Mouse (Mus musculus) G1E (cell line): ENCODE measurements at regions not wholly inside any gene's neighbourhood (a gene's known extent, or its start where the extent isn't known, plus 50 kb on each side); places are given as distances from the start of the nearest gene placed in this dataset.
"Not testable (repeated sequence)": the region's sequence is repeated elsewhere in the genome, so short reads cannot be mapped to it uniquely, and the experiment has no call there.

Experiments used
- ATAC-seq: 2 replicates; pipeline ENCODE4 v1.8.0; 2016; ENCODE audit warnings: mild to moderate bottlenecking; ENCODE audit not compliant: insufficient number of reproducible peaks, poor library complexity, low FRiP score, severe bottlenecking; ENCODE audit errors: extremely low read depth
- DNase-seq: peaks from one replicate; pipeline ENCODE4 v3.0.0; 2012; ENCODE audit warnings: low spot score
- H3K27me3 ChIP-seq: 2 replicates; pipeline ENCODE4 v1.6.1; 2012; ENCODE audit warnings: mild to moderate bottlenecking, low read length, inconsistent platforms; ENCODE audit not compliant: insufficient read depth
- H3K36me3 ChIP-seq: replicated peaks from 2 replicates; pipeline ENCODE3; 2012; ENCODE audit warnings: mild to moderate bottlenecking, inconsistent platforms
- H3K4me1 ChIP-seq: 2 replicates; pipeline ENCODE4 v1.6.1; 2012; ENCODE audit warnings: low read depth, low read length, inconsistent platforms, mixed read lengths; ENCODE audit not compliant: insufficient read depth
- H3K4me3 ChIP-seq: 2 replicates; pipeline ENCODE4 v1.5.1; 2012; ENCODE audit warnings: low read depth, mild to moderate bottlenecking, inconsistent platforms, low read length, moderate library complexity, mixed read lengths
- H3K9me3 ChIP-seq: replicated peaks from 2 replicates; pipeline ENCODE4 v1.6.1; 2012; ENCODE audit warnings: inconsistent platforms
- CTCF ChIP-seq: IDR thresholded peaks from 2 replicates; pipeline ENCODE4 v1.5.1; 2012; ENCODE audit warnings: low read depth, low read length, inconsistent platforms, mixed read lengths
- GATA1 ChIP-seq: IDR thresholded peaks from 2 replicates; pipeline ENCODE4 v1.6.1; 2012; ENCODE audit warnings: borderline replicate concordance, low read length, inconsistent platforms, mixed read lengths
- GATA2 ChIP-seq: IDR thresholded peaks from 2 replicates; pipeline ENCODE4 v1.6.1; 2012; ENCODE audit warnings: low read depth, low read length, inconsistent platforms, borderline replicate concordance
- POLR2AphosphoS5 ChIP-seq: IDR thresholded peaks from 2 replicates; pipeline ENCODE4 v1.6.1; 2012; ENCODE audit warnings: low read depth, low read length, inconsistent platforms; ENCODE audit not compliant: insufficient replicate concordance
- TAL1 ChIP-seq: conservative IDR thresholded peaks from 2 replicates; pipeline ENCODE4 v1.6.1; 2012; ENCODE audit warnings: low read depth, low read length, inconsistent platforms, mixed read lengths

DNA sequence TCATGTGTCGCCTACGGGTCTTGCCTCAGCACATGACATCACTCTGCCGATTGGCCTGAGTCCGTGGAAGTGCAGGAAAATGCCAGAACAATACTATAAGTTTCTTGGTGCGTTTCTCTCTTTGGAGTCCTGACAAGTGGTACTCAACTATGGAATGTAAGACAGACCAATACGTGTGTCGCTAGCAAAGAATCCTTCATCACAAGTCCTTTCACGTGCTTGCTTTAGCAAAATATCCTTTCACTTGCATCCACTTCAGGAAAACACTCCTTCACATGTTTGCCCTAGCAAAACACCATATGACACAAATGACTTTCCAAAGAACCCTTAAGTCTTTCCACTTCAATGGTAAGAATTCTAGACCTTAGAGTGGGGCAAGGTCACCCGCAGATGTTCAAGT lies 197.6 kb upstream of the Arid2 start:
- TF ChIP-seq TAL1 = no peak
- no peak for TF ChIP-seq CTCF
- TF ChIP-seq GATA1 = no peak
- no peak for TF ChIP-seq POLR2AphosphoS5
- no peak for TF ChIP-seq GATA2
- ATAC-seq (no peak), DNase-seq (no peak)
- Histone ChIP-seq H3K36me3 (no peaks in the 10 kb centered on the region), H3K4me3 (no peak overlapping the region), H3K4me1 (no peaks in the 10 kb centered on the region), H3K9me3 (peaks cover 25% of the 10 kb centered on the region), H3K27me3 (no peaks in the 10 kb centered on the region)

- Histone ChIP-seq H3K36me3 (no peaks in the 10 kb centered on the region), H3K9me3 (peaks cover 30% of the 10 kb centered on the region), H3K27me3 (no peaks in the 10 kb centered on the region), H3K4me1 (no peaks in the 10 kb centered on the region), H3K4me3 (no peak overlapping the region)
- ATAC-seq (no peak), DNase-seq (no peak)
- TF ChIP-seq GATA1 = no peak
- no peak for TF ChIP-seq POLR2AphosphoS5
- TF ChIP-seq CTCF = no peak
- no peak for TF ChIP-seq GATA2
- TF ChIP-seq TAL1 = no peak
Observed at GRCm38 (mm10) chr15:96096438-96096837, 190.9 kb upstream of the Arid2 start.

DNA sequence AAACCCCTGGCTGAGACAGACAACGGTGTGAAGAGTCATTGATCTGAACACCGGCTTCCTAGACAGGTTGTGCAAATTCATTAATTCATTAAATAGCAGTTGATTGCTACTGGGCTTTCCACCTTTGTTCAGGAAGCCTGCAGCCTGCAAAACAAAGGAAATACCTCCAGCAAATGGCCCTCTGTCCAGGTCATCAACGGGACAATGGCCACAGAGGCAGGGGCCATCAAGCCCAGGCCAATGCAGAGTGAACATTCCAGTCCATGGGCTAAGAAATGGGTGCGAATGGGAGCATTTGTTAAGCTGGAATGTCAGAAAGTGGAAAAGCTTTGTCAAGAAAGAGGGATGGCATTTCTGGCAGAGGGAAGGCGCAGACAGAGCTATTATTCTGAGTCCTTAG lies 188.5 kb upstream of the Arid2 start:
- no peak for ATAC-seq
- TF ChIP-seq GATA1 (no peak), GATA2 (no peak), TAL1 (no peak), CTCF (no peak), POLR2AphosphoS5 (no peak)
- no peak for DNase-seq

DNA sequence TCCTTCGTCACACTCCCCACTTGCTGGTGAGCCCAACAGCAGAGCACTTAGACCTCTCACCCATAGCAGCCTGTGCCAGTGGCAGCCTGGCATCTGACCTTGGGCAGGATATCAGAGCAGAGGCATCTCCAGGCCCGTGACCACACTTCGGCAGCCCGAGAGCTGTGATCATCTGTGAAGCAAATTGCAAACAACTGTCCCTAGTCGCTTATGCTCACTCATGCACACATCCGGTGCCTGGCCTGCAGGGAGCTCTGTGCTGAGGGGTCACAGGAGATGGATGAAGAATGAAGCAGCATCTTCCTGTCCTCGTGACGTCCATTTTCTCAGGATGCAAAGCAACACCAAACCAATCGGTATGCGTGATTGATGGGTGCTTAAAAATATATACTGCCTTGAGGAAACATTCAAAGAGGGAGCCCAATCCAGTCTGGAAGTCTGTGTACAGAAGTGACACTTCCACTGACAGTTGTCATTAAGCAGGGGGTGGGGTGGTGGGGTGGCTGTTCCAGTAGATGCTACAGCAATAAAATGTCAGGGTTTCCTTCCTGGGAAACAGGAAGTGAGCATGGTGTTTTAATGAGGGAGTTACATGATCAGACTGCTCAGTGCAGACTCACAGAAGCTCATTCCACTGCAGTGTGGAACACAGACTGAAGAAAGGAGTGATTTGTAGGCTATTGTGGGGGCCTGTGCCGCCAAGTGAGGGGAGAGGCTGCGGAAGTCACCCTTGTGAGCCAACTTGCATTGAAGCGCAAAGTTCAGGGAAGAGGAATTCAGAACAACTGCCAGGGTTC lies 187.3 kb upstream of the Arid2 start:
- ATAC-seq, DNase-seq: not testable (repeated sequence)

More for the DNA sequence above, 188.5 kb upstream of the Arid2 start:
- H3K4me3 ChIP-seq = no peak overlapping the region
- no peaks in the 10 kb centered on the region for H3K36me3 ChIP-seq
- H3K4me1 ChIP-seq = no peaks in the 10 kb centered on the region
- H3K27me3 ChIP-seq = no peaks in the 10 kb centered on the region
- H3K9me3 ChIP-seq = peaks cover 41% of the 10 kb centered on the region

GRCm38 (mm10) chr15:96103737-96104136 lies 183.6 kb upstream of the Arid2 start:
- Histone ChIP-seq H3K9me3 (peaks cover 46% of the 10 kb centered on the region), H3K4me1 (no peaks in the 10 kb centered on the region), H3K27me3 (no peaks in the 10 kb centered on the region), H3K4me3 (no peak overlapping the region), H3K36me3 (no peaks in the 10 kb centered on the region)
- DNase-seq = no peak
- TF ChIP-seq POLR2AphosphoS5 (no peak), GATA2 (no peak), TAL1 (no peak), GATA1 (no peak), CTCF (no peak)
- ATAC-seq = no peak

More for the DNA sequence above, 187.3 kb upstream of the Arid2 start:
- H3K9me3 ChIP-seq = peaks cover 50% of the 10 kb centered on the region
- not testable (repeated sequence) for H3K4me1 ChIP-seq, H3K27me3 ChIP-seq, H3K36me3 ChIP-seq, H3K4me3 ChIP-seq

GRCm38 (mm10) chr15:96107503-96107902 lies 179.8 kb upstream of the Arid2 start:
- H3K4me1 ChIP-seq = no peaks in the 10 kb centered on the region
- H3K36me3 ChIP-seq = no peaks in the 10 kb centered on the region
- DNase-seq = no peak
- H3K9me3 ChIP-seq = peaks cover 28% of the 10 kb centered on the region
- no peak for TF ChIP-seq GATA2
- TF ChIP-seq CTCF = no peak
- no peak for TF ChIP-seq TAL1
- TF ChIP-seq GATA1 = no peak
- no peak for TF ChIP-seq POLR2AphosphoS5
- H3K4me3 ChIP-seq = no peak overlapping the region
- no peaks in the 10 kb centered on the region for H3K27me3 ChIP-seq
- no peak for ATAC-seq
